Mouse (Mus musculus) limb, embryonic 13.5 days (tissue): ENCODE measurements around the gene Atp2b4. TPM values are rescaled to one million over a fixed set of nuclear protein-coding genes. Genes with fewer than 3 reads are reported as not detected.
"Not testable (repeated sequence)": the region's sequence is repeated elsewhere in the genome, so short reads cannot be mapped to it uniquely, and the experiment has no call there.

Source experiments
- ATAC-seq: fragments of 200-750 bp; cut with Nextera tagmentation; 2 replicates; pipeline ENCODE4 v1.8.0; 2017; ENCODE audit warnings: low read depth, moderate number of reproducible peaks, moderate TSS enrichment; ENCODE audit not compliant: low FRiP score
- H3K27ac ChIP-seq: fragments of 300-500 bp; sonication (generic); 2 replicates; pipeline ENCODE4 v1.5.1; 2015; ENCODE audit warnings: inconsistent platforms, mild to moderate bottlenecking, moderate library complexity
- H3K27me3 ChIP-seq: fragments of 300-500 bp; sonication (generic); 2 replicates; pipeline ENCODE4 v1.6.1; 2015; ENCODE audit warnings: mild to moderate bottlenecking, inconsistent platforms
- H3K36me3 ChIP-seq: fragments of 300-500 bp; sonication (generic); 2 replicates; pipeline ENCODE4 v1.6.1; 2015; ENCODE audit warnings: inconsistent platforms, mild to moderate bottlenecking, moderate library complexity
- H3K4me1 ChIP-seq: fragments of 300-500 bp; sonication (generic); 2 replicates; pipeline ENCODE4 v1.6.1; 2015; ENCODE audit warnings: inconsistent platforms
- H3K4me2 ChIP-seq: fragments of 300-500 bp; sonication (generic); replicated peaks from 2 replicates; pipeline ENCODE4 v1.6.1; 2015; ENCODE audit warnings: inconsistent platforms, mild to moderate bottlenecking, moderate library complexity
- H3K4me3 ChIP-seq: fragments of 300-500 bp; sonication (generic); 2 replicates; pipeline ENCODE4 v1.5.1; 2015; ENCODE audit warnings: moderate library complexity, mild to moderate bottlenecking, inconsistent platforms
- H3K9ac ChIP-seq: fragments of 300-500 bp; sonication (generic); 2 replicates; pipeline ENCODE4 v1.6.1; 2015; ENCODE audit warnings: mild to moderate bottlenecking, inconsistent platforms
- H3K9me3 ChIP-seq: fragments of 300-500 bp; sonication (generic); 2 replicates; pipeline ENCODE4 v1.6.1; 2016; ENCODE audit warnings: inconsistent platforms
- WGBS: fragments of 180-500 bp; shearing (Covaris S2); methylation state at CpG from one replicate; pipeline ENCODE4 v1.1.7; 2015; 5-methylcytosine and 5-hydroxymethylcytosine counted together
- polyA plus RNA-seq: library from polyadenylated mRNA; unstranded; fragments of >200 nt; fragmentation: Nextera tagmentation; extraction: Ambion mirVana; gene quantifications from 2 replicates; pipeline ENCODE4 v1.2.1, GENCODE M21; 2015

Gene Atp2b4
- polyA plus RNA-seq, 1 experiment from 2014 or later = 15.3 TPM

DNA sequence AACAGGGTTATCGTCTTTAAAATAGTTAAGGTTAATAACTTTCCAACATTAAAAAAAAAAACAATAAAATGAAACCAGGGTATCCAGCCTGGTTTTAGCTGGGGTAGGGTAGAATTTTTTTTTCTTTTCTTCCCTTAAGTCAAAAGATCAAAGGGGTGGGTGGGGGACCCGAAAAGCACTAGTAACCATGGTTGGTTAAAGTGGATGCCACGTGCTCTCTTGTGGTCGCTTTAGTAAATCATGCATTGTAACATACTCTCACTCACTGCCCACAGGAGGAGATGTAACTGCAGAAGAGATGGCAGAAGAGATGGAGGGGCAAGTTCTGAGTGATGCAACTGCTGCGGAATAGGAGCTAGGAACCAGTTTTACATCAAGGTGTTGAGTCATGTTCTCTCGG is 89.5 kb downstream of the Atp2b4 start:
- WGBS = 34% methylated on average over 6 of the region's 6 CpGs
- H3K27ac ChIP-seq = no peak overlapping the region
- H3K4me1 ChIP-seq = peaks cover 43% of the 10 kb centered on the region
- H3K36me3 ChIP-seq = peaks cover 22% of the 10 kb centered on the region
- H3K9me3 ChIP-seq = no peaks in the 10 kb centered on the region
- H3K4me2 ChIP-seq = no peak overlapping the region
- no peak overlapping the region for H3K9ac ChIP-seq
- H3K4me3 ChIP-seq = no peak overlapping the region
- no peaks in the 10 kb centered on the region for H3K27me3 ChIP-seq
- ATAC-seq = no peak

- Histone ChIP-seq H3K4me3 (no peak overlapping the region), H3K4me2 (no peak overlapping the region), H3K27me3 (no peaks in the 10 kb centered on the region), H3K9me3 (no peaks in the 10 kb centered on the region), H3K9ac (no peak overlapping the region), H3K36me3 (peaks cover 25% of the 10 kb centered on the region), H3K4me1 (peaks cover 43% of the 10 kb centered on the region), H3K27ac (no peak overlapping the region)
- 59% methylated on average over 5 of the region's 6 CpGs for WGBS
- no peak for ATAC-seq
Measured at GRCm38 (mm10) chr1:133710895-133711294, 89.9 kb downstream of the Atp2b4 start.

DNA sequence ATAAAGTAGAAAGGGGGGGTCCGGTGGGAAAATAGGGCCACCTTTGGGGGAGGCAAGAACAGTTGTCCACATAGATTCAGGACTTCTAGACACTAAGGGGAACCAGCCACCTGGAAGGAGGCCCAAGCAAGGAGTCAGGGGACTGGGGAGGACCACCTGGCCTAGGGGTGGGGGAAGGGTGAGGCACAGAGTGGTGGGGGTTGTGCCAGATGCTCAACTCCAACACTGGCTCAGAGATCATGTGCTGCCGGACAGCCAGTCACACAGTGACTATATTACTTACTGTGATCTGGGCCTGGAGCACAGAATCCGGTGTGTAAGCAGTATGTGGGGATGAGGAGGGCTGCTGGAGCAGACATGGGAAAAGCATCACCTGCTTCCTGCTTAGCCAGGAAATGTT is 91.5 kb downstream of the Atp2b4 start:
- no peak overlapping the region for H3K4me3 ChIP-seq
- 0 out of 2 replicates have a peak, but pooled peaks have one; percentile 58 for ATAC-seq
- peaks cover 16% of the 10 kb centered on the region for H3K36me3 ChIP-seq
- no peak overlapping the region for H3K9ac ChIP-seq
- H3K4me1 ChIP-seq = peaks cover 43% of the 10 kb centered on the region
- 43% methylated on average over 3 of the region's 3 CpGs for WGBS
- H3K27me3 ChIP-seq = no peaks in the 10 kb centered on the region
- H3K9me3 ChIP-seq = no peaks in the 10 kb centered on the region
- H3K4me2 ChIP-seq = no peak overlapping the region
- H3K27ac ChIP-seq = no peak overlapping the region

- H3K9ac ChIP-seq, H3K36me3 ChIP-seq, H3K4me2 ChIP-seq, H3K9me3 ChIP-seq, H3K4me1 ChIP-seq, H3K4me3 ChIP-seq, ATAC-seq, H3K27ac ChIP-seq, H3K27me3 ChIP-seq: not testable (repeated sequence)
- 5% methylated on average over 1 of the region's 2 CpGs for WGBS
Measured at GRCm38 (mm10) chr1:133701824-133702223, 99.0 kb downstream of the Atp2b4 start.

GRCm38 (mm10) chr1:133697935-133698620 is 102.8 kb downstream of the Atp2b4 start:
- H3K27me3 ChIP-seq = no peaks in the 10 kb centered on the region
- no peak overlapping the region for H3K4me3 ChIP-seq
- H3K36me3 ChIP-seq = no peaks in the 10 kb centered on the region
- no peak for ATAC-seq
- H3K9me3 ChIP-seq = no peaks in the 10 kb centered on the region
- 91% methylated on average over 12 of the region's 12 CpGs for WGBS
- H3K27ac ChIP-seq = no peak overlapping the region
- H3K9ac ChIP-seq = no peak overlapping the region
- H3K4me2 ChIP-seq = no peak overlapping the region
- peaks cover 36% of the 10 kb centered on the region for H3K4me1 ChIP-seq

DNA sequence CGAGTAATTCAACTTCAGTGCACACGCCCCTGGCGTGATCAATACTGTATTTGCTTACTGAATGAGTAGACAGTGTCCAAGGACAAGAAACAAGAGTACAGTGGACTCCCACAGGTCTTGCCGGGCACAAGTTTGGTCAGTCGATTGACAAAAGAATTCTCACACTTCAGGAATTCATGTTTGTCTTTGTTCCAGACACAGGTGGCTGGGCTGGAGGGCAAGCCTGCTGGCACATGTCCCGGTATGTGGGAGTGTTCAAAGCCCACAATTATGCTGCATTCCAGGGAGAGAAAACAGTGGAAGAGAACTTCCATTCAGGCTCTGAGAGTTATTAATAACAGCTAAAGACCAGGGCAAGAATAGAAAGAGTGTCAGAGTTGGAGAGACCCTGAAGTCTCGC is 104.9 kb downstream of the Atp2b4 start:
- Histone ChIP-seq H3K36me3 (no peaks in the 10 kb centered on the region), H3K27ac (peak overlapping the region; percentile 74), H3K27me3 (no peaks in the 10 kb centered on the region), H3K9me3 (no peaks in the 10 kb centered on the region), H3K4me2 (0 out of 2 replicates have a peak overlapping the region, but pooled peaks have one; percentile 5), H3K4me3 (no peak overlapping the region), H3K9ac (no peak overlapping the region), H3K4me1 (peaks cover 36% of the 10 kb centered on the region)
- ATAC-seq = peak; percentile 57
- 32% methylated on average over 7 of the region's 7 CpGs for WGBS

GRCm38 (mm10) chr1:133694876-133695275 is 106.0 kb downstream of the Atp2b4 start:
- Histone ChIP-seq H3K36me3 (no peaks in the 10 kb centered on the region), H3K9ac (no peak overlapping the region), H3K4me1 (peaks cover 39% of the 10 kb centered on the region), H3K27ac (peak overlapping the region; percentile 73), H3K4me3 (no peak overlapping the region), H3K4me2 (no peak overlapping the region), H3K27me3 (no peaks in the 10 kb centered on the region), H3K9me3 (no peaks in the 10 kb centered on the region)
- no peak for ATAC-seq
- 83% methylated on average over 1 of the region's 1 CpGs for WGBS

GRCm38 (mm10) chr1:133694301-133694700 is 106.5 kb downstream of the Atp2b4 start:
- Histone ChIP-seq H3K4me3 (no peak overlapping the region), H3K27me3 (no peaks in the 10 kb centered on the region), H3K4me2 (no peak overlapping the region), H3K36me3 (no peaks in the 10 kb centered on the region), H3K27ac (peak overlapping the region; percentile 73), H3K4me1 (peaks cover 43% of the 10 kb centered on the region), H3K9me3 (no peaks in the 10 kb centered on the region), H3K9ac (no peak overlapping the region)
- no peak; the same call in 1 of the 2 replicates for ATAC-seq
- 4% methylated on average over 1 of the region's 1 CpGs for WGBS

DNA sequence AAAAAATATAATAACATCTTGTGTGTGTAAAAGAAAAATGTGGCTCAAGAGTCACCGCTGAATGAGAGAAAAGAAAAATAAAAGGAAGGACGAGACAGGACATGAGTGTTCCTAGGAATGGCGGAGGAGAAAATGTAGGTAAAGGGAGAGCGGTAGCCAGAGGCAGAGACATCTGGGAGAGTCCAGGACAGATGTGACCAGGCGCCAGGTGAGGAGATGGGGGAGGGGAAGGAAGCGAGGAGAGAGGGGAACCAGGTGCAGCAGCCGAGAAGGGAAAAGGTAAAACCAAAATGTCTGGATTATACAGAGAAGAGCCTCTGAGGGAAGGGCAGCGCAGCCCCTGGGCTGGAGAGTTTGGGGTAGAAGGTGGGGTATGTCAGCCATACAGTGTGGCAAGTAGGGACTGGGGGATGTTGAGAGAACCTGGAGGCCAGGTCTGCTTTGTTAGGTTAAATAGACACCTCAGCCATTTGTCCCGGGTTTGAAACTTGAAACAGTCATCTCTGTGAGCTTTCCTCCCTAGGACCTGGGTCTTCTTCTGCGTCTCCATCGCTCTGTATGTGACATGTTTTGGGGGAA is 107.2 kb downstream of the Atp2b4 start:
- no peaks in the 10 kb centered on the region for H3K36me3 ChIP-seq
- peaks cover 43% of the 10 kb centered on the region for H3K4me1 ChIP-seq
- 59% methylated on average over 11 of the region's 11 CpGs for WGBS
- H3K4me3 ChIP-seq = no peak overlapping the region
- H3K9me3 ChIP-seq = no peaks in the 10 kb centered on the region
- no peaks in the 10 kb centered on the region for H3K27me3 ChIP-seq
- H3K4me2 ChIP-seq = no peak overlapping the region
- peak overlapping the region; percentile 66; the same call in 1 of the 2 replicates for H3K27ac ChIP-seq
- H3K9ac ChIP-seq = no peak overlapping the region
- no peak for ATAC-seq

DNA sequence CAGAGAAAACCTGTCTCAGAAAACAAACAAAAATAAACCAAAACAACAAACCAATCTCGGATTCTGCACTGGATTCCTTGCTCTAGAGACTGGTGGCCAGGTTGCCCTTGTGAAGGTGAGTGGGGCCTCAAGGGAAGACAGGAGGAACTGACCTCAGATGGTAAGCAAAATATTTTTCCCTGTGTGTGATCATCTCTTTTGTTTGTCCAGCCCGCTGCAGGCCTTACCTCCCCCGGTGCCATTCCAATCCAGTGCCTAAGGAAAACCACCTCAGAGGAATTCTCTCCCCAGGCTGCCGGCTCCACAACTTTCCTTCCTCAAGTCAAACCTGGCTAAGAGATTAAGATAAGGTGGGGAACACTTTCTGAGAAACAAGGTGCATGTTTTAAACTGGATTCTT is 108.6 kb downstream of the Atp2b4 start:
- Histone ChIP-seq H3K4me3 (no peak overlapping the region), H3K4me1 (peaks cover 43% of the 10 kb centered on the region)
- 63% methylated on average over 4 of the region's 4 CpGs for WGBS

DNA sequence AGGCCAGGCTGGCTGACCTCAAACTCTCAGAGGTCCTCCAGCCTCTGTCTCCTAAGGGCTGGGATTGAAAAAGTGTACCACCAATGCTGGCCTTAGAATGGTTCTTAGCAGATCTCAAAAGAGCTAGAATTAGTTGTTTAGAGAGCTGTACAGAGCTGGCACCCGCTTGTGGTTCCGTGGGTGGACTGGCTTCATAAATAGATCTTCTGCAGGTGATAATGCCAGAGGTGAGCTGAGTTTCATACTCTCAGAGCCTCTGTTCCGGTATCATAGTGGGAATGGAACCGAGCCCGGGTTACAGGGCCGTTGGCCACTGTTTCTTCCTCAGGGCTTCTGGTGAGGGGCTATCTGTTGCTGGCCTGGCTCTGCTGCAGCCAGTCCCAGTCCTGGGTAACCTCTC is 109.8 kb downstream of the Atp2b4 start:
- Histone ChIP-seq H3K27ac (no peak overlapping the region), H3K4me3 (no peak overlapping the region), H3K9ac (no peak overlapping the region), H3K36me3 (no peaks in the 10 kb centered on the region), H3K27me3 (no peaks in the 10 kb centered on the region), H3K4me1 (peaks cover 32% of the 10 kb centered on the region), H3K4me2 (no peak overlapping the region), H3K9me3 (no peaks in the 10 kb centered on the region)
- ATAC-seq = no peak
- WGBS = 90% methylated on average over 6 of the region's 6 CpGs

More for the DNA sequence above, 108.6 kb downstream of the Atp2b4 start:
- H3K4me2 ChIP-seq = no peak overlapping the region
- H3K27ac ChIP-seq = no peak overlapping the region
- H3K36me3 ChIP-seq = no peaks in the 10 kb centered on the region
- no peaks in the 10 kb centered on the region for H3K27me3 ChIP-seq
- no peaks in the 10 kb centered on the region for H3K9me3 ChIP-seq
- no peak overlapping the region for H3K9ac ChIP-seq
- ATAC-seq = no peak

GRCm38 (mm10) chr1:133689897-133690296 is 110.9 kb downstream of the Atp2b4 start, which contains the start of gene Lax1:
Lax1 (minus strand) TSS chr1:133690108.
- H3K9me3 ChIP-seq = no peaks in the 10 kb centered on the region
- 10% methylated on average over 6 of the region's 6 CpGs for WGBS

More at GRCm38 (mm10) chr1:133689897-133690296, 110.9 kb downstream of the Atp2b4 start, which contains the start of gene Lax1:
- Histone ChIP-seq H3K4me2 (no peak within 1 kb of the TSS), H3K9ac (no peak within 1 kb of the TSS), H3K4me3 (no peak within 1 kb of the TSS), H3K4me1 (peaks cover 21% of the 10 kb centered on the region), H3K36me3 (no peaks in the 10 kb centered on the region), H3K27me3 (no peaks in the 10 kb centered on the region), H3K27ac (peak within 1 kb of the TSS; percentile 28; the same call in 1 of the 2 replicates)
- ATAC-seq = no peak
